Mouse (Mus musculus): ENCODE measurements around the gene Rnf220. TPM values are rescaled to one million over a fixed set of nuclear protein-coding genes. Genes with fewer than 3 reads are reported as not detected.

Gene Rnf220
- polyA plus RNA-seq, 1 experiment from 2014 or later = 34.1 TPM

- no peak overlapping the region for H3K27ac ChIP-seq
- H3K27me3 ChIP-seq = no peaks in the 10 kb centered on the region
- H3K36me3 ChIP-seq = no peaks in the 10 kb centered on the region
- H3K4me3 ChIP-seq = no peak overlapping the region
- WGBS = 58% methylated on average over 9 of the region's 9 CpGs
- H3K9me3 ChIP-seq (replicated peaks) = no peaks in the 10 kb centered on the region
- no peak for ATAC-seq (replicated peaks; ENCODE audit: insufficient number of reproducible peaks, insufficient read depth, low FRiP score, low read depth)
- H3K9ac ChIP-seq = no peak overlapping the region
- H3K4me2 ChIP-seq = no peak overlapping the region
- no peaks in the 10 kb centered on the region; the same call in 1 of the 2 replicates for H3K4me1 ChIP-seq (replicated peaks)
Measured at GRCm38 (mm10) chr4:117429604-117430003, 67.2 kb downstream of the Rnf220 start.

GRCm38 (mm10) chr4:117427540-117427939 is 69.3 kb downstream of the Rnf220 start:
- no peak for ATAC-seq (replicated peaks; ENCODE audit: insufficient number of reproducible peaks, insufficient read depth, low FRiP score, low read depth)
- no peaks in the 10 kb centered on the region for H3K27me3 ChIP-seq
- WGBS = 35% methylated on average over 12 of the region's 12 CpGs

GRCm38 (mm10) chr4:117421077-117421476 is 75.8 kb downstream of the Rnf220 start:
- H3K36me3 ChIP-seq = no peaks in the 10 kb centered on the region
- ATAC-seq (replicated peaks; ENCODE audit: insufficient number of reproducible peaks, insufficient read depth, low FRiP score, low read depth) = no peak
- no peak overlapping the region for H3K4me3 ChIP-seq
- H3K27me3 ChIP-seq = no peaks in the 10 kb centered on the region
- no peak overlapping the region for H3K27ac ChIP-seq
- H3K9me3 ChIP-seq (replicated peaks) = no peaks in the 10 kb centered on the region
- no peaks in the 10 kb centered on the region for H3K4me1 ChIP-seq (replicated peaks)
- H3K9ac ChIP-seq = no peak overlapping the region
- 90% methylated on average over 7 of the region's 7 CpGs for WGBS
- H3K4me2 ChIP-seq = no peak overlapping the region

More at GRCm38 (mm10) chr4:117427540-117427939, 69.3 kb downstream of the Rnf220 start:
- Histone ChIP-seq H3K36me3 (no peaks in the 10 kb centered on the region), H3K9ac (no peak overlapping the region), H3K4me2 (no peak overlapping the region), H3K27ac (no peak overlapping the region), H3K4me3 (no peak overlapping the region), H3K9me3 (replicated peaks) (no peaks in the 10 kb centered on the region), H3K4me1 (replicated peaks) (no peaks in the 10 kb centered on the region; the same call in 1 of the 2 replicates)

- Histone ChIP-seq H3K36me3 (no peaks in the 10 kb centered on the region), H3K9me3 (replicated peaks) (no peaks in the 10 kb centered on the region), H3K4me1 (replicated peaks) (no peaks in the 10 kb centered on the region), H3K9ac (no peak overlapping the region), H3K27ac (no peak overlapping the region), H3K4me3 (no peak overlapping the region), H3K27me3 (no peaks in the 10 kb centered on the region), H3K4me2 (no peak overlapping the region)
- WGBS = 57% methylated on average over 1 of the region's 1 CpGs
- ATAC-seq (replicated peaks; ENCODE audit: insufficient number of reproducible peaks, insufficient read depth, low FRiP score, low read depth) = no peak
Measured at GRCm38 (mm10) chr4:117416827-117417226, 80.0 kb downstream of the Rnf220 start.

GRCm38 (mm10) chr4:117410049-117410410 is 86.8 kb downstream of the Rnf220 start:
- H3K27ac ChIP-seq = no peak overlapping the region
- WGBS = 36% methylated on average over 3 of the region's 3 CpGs
- H3K9me3 ChIP-seq (replicated peaks) = no peaks in the 10 kb centered on the region
- H3K9ac ChIP-seq = no peak overlapping the region
- H3K36me3 ChIP-seq = no peaks in the 10 kb centered on the region
- H3K4me3 ChIP-seq = no peak overlapping the region
- ATAC-seq (replicated peaks; ENCODE audit: insufficient number of reproducible peaks, insufficient read depth, low FRiP score, low read depth) = no peak
- H3K27me3 ChIP-seq = peaks cover 5% of the 10 kb centered on the region
- peaks cover 17% of the 10 kb centered on the region for H3K4me1 ChIP-seq (replicated peaks)
- no peak overlapping the region for H3K4me2 ChIP-seq

- no peak overlapping the region for H3K27ac ChIP-seq
- H3K4me2 ChIP-seq = no peak overlapping the region
- H3K4me1 ChIP-seq (replicated peaks) = peaks cover 17% of the 10 kb centered on the region
- ATAC-seq (replicated peaks; ENCODE audit: insufficient number of reproducible peaks, insufficient read depth, low FRiP score, low read depth) = no peak
- WGBS = 66% methylated on average over 14 of the region's 14 CpGs
- H3K9me3 ChIP-seq (replicated peaks) = no peaks in the 10 kb centered on the region
- no peak overlapping the region for H3K9ac ChIP-seq
- H3K27me3 ChIP-seq = peaks cover 5% of the 10 kb centered on the region
- no peak overlapping the region for H3K4me3 ChIP-seq
- no peaks in the 10 kb centered on the region for H3K36me3 ChIP-seq
Measured at GRCm38 (mm10) chr4:117409144-117410048, 87.5 kb downstream of the Rnf220 start.

- no peaks in the 10 kb centered on the region for H3K36me3 ChIP-seq
- H3K27me3 ChIP-seq = peaks cover 5% of the 10 kb centered on the region
- no peaks in the 10 kb centered on the region for H3K9me3 ChIP-seq (replicated peaks)
- WGBS = 76% methylated on average over 5 of the region's 5 CpGs
- H3K9ac ChIP-seq = no peak overlapping the region
- H3K4me1 ChIP-seq (replicated peaks) = peaks cover 17% of the 10 kb centered on the region
- no peak for ATAC-seq (replicated peaks; ENCODE audit: insufficient number of reproducible peaks, insufficient read depth, low FRiP score, low read depth)
- no peak overlapping the region for H3K4me3 ChIP-seq
- no peak overlapping the region for H3K27ac ChIP-seq
- no peak overlapping the region for H3K4me2 ChIP-seq
Measured at GRCm38 (mm10) chr4:117407945-117408344, 88.9 kb downstream of the Rnf220 start.

- H3K9me3 ChIP-seq (replicated peaks) = no peaks in the 10 kb centered on the region
- no peak overlapping the region for H3K27ac ChIP-seq
- no peak overlapping the region for H3K4me3 ChIP-seq
- peaks cover 17% of the 10 kb centered on the region for H3K4me1 ChIP-seq (replicated peaks)
- H3K36me3 ChIP-seq = no peaks in the 10 kb centered on the region
- H3K27me3 ChIP-seq = peaks cover 5% of the 10 kb centered on the region
- ATAC-seq (replicated peaks; ENCODE audit: insufficient number of reproducible peaks, insufficient read depth, low FRiP score, low read depth) = 0 out of 2 replicates have a peak, but pooled peaks have one; percentile 48
- no peak overlapping the region for H3K9ac ChIP-seq
- 0 out of 2 replicates have a peak overlapping the region, but pooled peaks have one; percentile 13 for H3K4me2 ChIP-seq
- 23% methylated on average over 9 of the region's 9 CpGs for WGBS
Measured at GRCm38 (mm10) chr4:117405999-117406398, 90.9 kb downstream of the Rnf220 start.

- no peaks in the 10 kb centered on the region for H3K9me3 ChIP-seq (replicated peaks)
- peaks cover 5% of the 10 kb centered on the region for H3K27me3 ChIP-seq
- ATAC-seq (replicated peaks; ENCODE audit: insufficient number of reproducible peaks, insufficient read depth, low FRiP score, low read depth) = no peak
- no peaks in the 10 kb centered on the region for H3K36me3 ChIP-seq
- H3K4me3 ChIP-seq = no peak overlapping the region
- H3K4me2 ChIP-seq = no peak overlapping the region
- H3K27ac ChIP-seq = no peak overlapping the region
- H3K4me1 ChIP-seq (replicated peaks) = peaks cover 17% of the 10 kb centered on the region
- WGBS = 77% methylated on average over 6 of the region's 6 CpGs
- no peak overlapping the region for H3K9ac ChIP-seq
Measured at GRCm38 (mm10) chr4:117405211-117405610, 91.6 kb downstream of the Rnf220 start.

GRCm38 (mm10) chr4:117403411-117403810 is 93.4 kb downstream of the Rnf220 start:
- Histone ChIP-seq H3K9ac (no peak overlapping the region), H3K27ac (no peak overlapping the region), H3K9me3 (replicated peaks) (no peaks in the 10 kb centered on the region), H3K4me3 (no peak overlapping the region), H3K27me3 (peaks cover 5% of the 10 kb centered on the region), H3K36me3 (no peaks in the 10 kb centered on the region), H3K4me1 (replicated peaks) (peaks cover 10% of the 10 kb centered on the region), H3K4me2 (no peak overlapping the region)
- ATAC-seq (replicated peaks; ENCODE audit: insufficient number of reproducible peaks, insufficient read depth, low FRiP score, low read depth) = no peak
- WGBS = 39% methylated on average over 3 of the region's 3 CpGs

GRCm38 (mm10) chr4:117397128-117397527 is 99.7 kb downstream of the Rnf220 start:
- H3K4me1 ChIP-seq (replicated peaks) = peaks cover 3% of the 10 kb centered on the region
- 49% methylated on average over 11 of the region's 11 CpGs for WGBS
- no peaks in the 10 kb centered on the region for H3K36me3 ChIP-seq
- ATAC-seq (replicated peaks; ENCODE audit: insufficient number of reproducible peaks, insufficient read depth, low FRiP score, low read depth) = no peak
- no peaks in the 10 kb centered on the region for H3K9me3 ChIP-seq (replicated peaks)
- no peak overlapping the region for H3K4me2 ChIP-seq
- H3K27ac ChIP-seq = no peak overlapping the region
- H3K9ac ChIP-seq = no peak overlapping the region
- H3K27me3 ChIP-seq = peaks cover 8% of the 10 kb centered on the region; the same call in 1 of the 2 replicates
- H3K4me3 ChIP-seq = no peak overlapping the region

GRCm38 (mm10) chr4:117393027-117393426 is 103.8 kb downstream of the Rnf220 start:
- Histone ChIP-seq H3K9ac (no peak overlapping the region), H3K27me3 (peaks cover 8% of the 10 kb centered on the region; the same call in 1 of the 2 replicates), H3K27ac (no peak overlapping the region), H3K36me3 (no peaks in the 10 kb centered on the region), H3K4me1 (replicated peaks) (peaks cover 17% of the 10 kb centered on the region), H3K4me3 (no peak overlapping the region), H3K4me2 (no peak overlapping the region), H3K9me3 (replicated peaks) (no peaks in the 10 kb centered on the region)
- 75% methylated on average over 7 of the region's 7 CpGs for WGBS
- ATAC-seq (replicated peaks; ENCODE audit: insufficient number of reproducible peaks, insufficient read depth, low FRiP score, low read depth) = no peak

Data from heart, embryonic 15.5 days (tissue).